Mouse (Mus musculus) testis, adult 2 months (tissue): ENCODE measurements around the gene Plekhn1.

Source experiments
- CTCF ChIP-seq: fragments of 200-500 bp; IDR thresholded peaks from 2 replicates; pipeline ENCODE4 v1.5.1; 2012; ENCODE audit warnings: low read depth, mild to moderate bottlenecking, inconsistent platforms, low read length, moderate library complexity; ENCODE audit not compliant: control insufficient read depth, insufficient read depth, insufficient replicate concordance
- POLR2A ChIP-seq: fragments of 200-500 bp; IDR thresholded peaks from 2 replicates; pipeline ENCODE4 v1.6.1; 2012; ENCODE audit warnings: low read depth, mild to moderate bottlenecking, inconsistent platforms, low read length, moderate library complexity; ENCODE audit not compliant: control insufficient read depth

DNA sequence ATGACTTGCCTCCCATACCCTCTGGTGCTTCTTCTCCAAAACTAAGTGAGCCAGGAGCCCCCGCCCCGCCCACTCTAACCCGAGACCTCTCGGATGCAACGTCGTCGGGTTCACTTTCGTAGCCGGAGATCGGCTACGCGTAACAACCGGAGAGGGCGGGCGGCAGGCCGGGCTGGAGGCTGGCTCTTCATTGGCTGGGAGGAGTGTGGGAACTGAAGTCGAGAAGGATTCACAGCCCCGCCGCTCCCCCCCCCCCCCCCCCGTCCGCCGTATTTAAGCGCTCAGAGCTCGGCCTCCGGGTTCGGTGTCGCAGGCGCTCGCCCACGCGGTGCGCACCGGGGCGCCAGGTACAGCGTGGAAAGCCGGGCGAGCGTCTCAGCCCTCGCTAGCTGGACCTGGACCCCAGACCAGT, 31.6 kb downstream of the Plekhn1 start, which contains the start of gene AW011738:
- no peak for TF ChIP-seq CTCF
- TF ChIP-seq POLR2A = no peak
